Comparison of ENCODE assay signal across 8 mouse cellular contexts in genomic region chr2:6720753-6721459, GRCm38 (mm10).
DNase-seq lines count a peak whose midpoint lies in the region; ATAC-seq and TF ChIP-seq lines count a peak whose summit lies in the region.

No protein-coding gene starts in this region.

- TF ChIP-seq POLR2A in lung, adult 2 months (IDR thresholded peaks at IDR 0.05; ENCODE audit: borderline replicate concordance, extremely low read depth, low read depth, low read length) = no peak

- H3K4me3 ChIP-seq in forebrain, embryonic 16.5 days (replicated peaks; ENCODE audit: low read length) = peak overlapping the region; percentile 37
- peak overlapping the region; percentile 53 for H3K4me3 ChIP-seq in lung, adult 2 months (replicated peaks; ENCODE audit: extremely low read depth, low read depth, low read length)

- no peaks in the 10 kb centered on the region for H3K27me3 ChIP-seq in forebrain, embryonic 16.5 days (replicated peaks; ENCODE audit: control insufficient read depth, insufficient read depth, low read length)

- 12% methylated on average over 11 of the region's 11 CpGs for WGBS in forebrain, embryonic 16.5 days
- WGBS in lung, adult 2 months = 39% methylated on average over 11 of the region's 11 CpGs

- no peak for TF ChIP-seq CTCF in lung, adult 2 months (IDR thresholded peaks at IDR 0.05; ENCODE audit: insufficient read depth, low read length)

- peak overlapping the region; percentile 85 for H3K27ac ChIP-seq in forebrain, embryonic 16.5 days (ENCODE audit: low read length)

- peak; percentile 12 for DNase-seq in ovary, postnatal 36 days (ENCODE audit: low spot score)
- no peak for DNase-seq in ovary, postnatal 10 days (ENCODE audit: low spot score)
- DNase-seq in cerebellum, adult 18-20 months = peak; percentile 50 to 59
- peak; percentile 89 for DNase-seq in induced T-regulatory cell, adult 2 months (ENCODE audit: low read depth)
- DNase-seq in lung, adult 2 months = no peak
- DNase-seq in ovary, postnatal 14 days (ENCODE audit: low spot score) = no peak

- H3K4me1 ChIP-seq in forebrain, embryonic 16.5 days (replicated peaks; ENCODE audit: control insufficient read depth, insufficient read depth, low read length) = peaks cover 40% of the 10 kb centered on the region
- peaks cover 3% of the 10 kb centered on the region for H3K4me1 ChIP-seq in lung, adult 2 months (ENCODE audit: control insufficient read depth, insufficient read depth, low read length)

- peak overlapping the region; percentile 67 for H3K4me2 ChIP-seq in forebrain, embryonic 16.5 days (ENCODE audit: low read length)

- peak; percentile 67 for ATAC-seq in forebrain, embryonic 16.5 days
- ATAC-seq in neutrophil, adult 5-6 weeks (ENCODE audit: extremely low read depth, insufficient number of reproducible peaks, low FRiP score, poor library complexity, severe bottlenecking) = peak; percentile 40; the same call in 1 of the 2 replicates

- no peaks in the 10 kb centered on the region; the same call in 1 of the 2 replicates for H3K36me3 ChIP-seq in forebrain, embryonic 16.5 days (ENCODE audit: control insufficient read depth, insufficient read depth)

- H3K9ac ChIP-seq in forebrain, embryonic 16.5 days (replicated peaks; ENCODE audit: low read depth, low read length) = peak overlapping the region; percentile 57; the same call in 1 of the 2 replicates

- H3K9me3 ChIP-seq in forebrain, embryonic 16.5 days (ENCODE audit: control insufficient read depth, low read length) = no peaks in the 10 kb centered on the region

Comparison
In these comparisons a context has a peak if more than half of its experiments do, and no peak if none do; other contexts are left out.
1. DNase-seq: peak in ovary, postnatal 36 days (single experiment), cerebellum, adult 18-20 months (2 of 2) and induced T-regulatory cell, adult 2 months (single experiment); none in ovary, postnatal 10 days (single experiment), lung, adult 2 months (single experiment) and ovary, postnatal 14 days (single experiment).